ENCODE assay signal across 12 mouse cellular contexts in the genomic region with DNA sequence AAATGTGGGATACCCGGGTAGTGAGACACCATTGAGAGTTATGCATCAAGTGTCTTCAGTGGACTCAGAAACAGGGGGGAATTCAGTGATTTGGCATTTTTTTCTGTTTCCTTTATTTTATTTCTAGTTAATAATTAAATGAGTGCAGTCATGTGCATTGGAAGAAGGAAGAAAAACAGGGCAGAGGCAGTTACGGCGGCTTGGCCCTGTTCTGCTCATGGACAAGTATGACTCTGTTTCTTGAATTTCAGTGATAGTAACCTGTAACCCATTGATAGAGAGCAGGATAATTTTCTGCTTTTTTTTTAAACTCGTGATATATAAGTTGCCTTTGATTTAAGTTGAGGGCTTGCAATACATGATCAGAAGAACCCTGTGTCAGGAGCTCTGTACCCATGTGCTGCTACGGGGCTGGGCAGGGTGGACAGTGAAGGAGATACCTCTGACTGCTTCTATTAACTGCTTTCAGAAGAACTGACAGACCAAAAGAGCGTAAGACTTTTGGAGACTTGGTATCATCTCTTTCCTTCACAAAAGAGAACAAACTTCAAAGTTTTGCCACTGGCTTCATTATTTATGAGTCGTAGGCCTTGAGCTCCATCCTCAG.
"Had no signal": no experiment of that assay in that cellular context is flagged by ENCODE, and none has a peak within 500 bp of the region (broad histone marks: within the 10 kb centered on the region; RNA-seq: fewer than 3 reads in every experiment).

No protein-coding gene starts in this region.

- ATAC-seq: inflammation-experienced regulatory T-cells, adult 6 months; intestine, postnatal 0 days; lung, postnatal 0 days; midbrain, embryonic 16.5 days had no signal

- DNase-seq: left cerebral cortex, postnatal 4 days; lung, adult 2 months; lung, postnatal 36 days; right cerebral cortex, postnatal 14 days; thymus, postnatal 36 days had no signal

- H3K9me3 ChIP-seq: liver, embryonic 15.5 days had no signal

- H3K4me3 ChIP-seq: liver, embryonic 15.5 days had no signal

- H3K27me3 ChIP-seq: liver, embryonic 15.5 days had no signal

- H3K36me3 ChIP-seq: liver, embryonic 15.5 days had no signal

- H3K9ac ChIP-seq: liver, embryonic 15.5 days had no signal

- H3K27ac ChIP-seq: liver, embryonic 15.5 days had no signal

- H3K4me1 ChIP-seq: liver, embryonic 15.5 days had no signal

- H3K4me2 ChIP-seq: liver, embryonic 11.5 days; liver, embryonic 15.5 days; midbrain, embryonic 11.5 days had no signal
